Mouse (Mus musculus) ES-E14 (cell line): ENCODE measurements at regions not wholly inside any gene's neighbourhood (a gene's known extent, or its start where the extent isn't known, plus 50 kb on each side); places are given as distances from the start of the nearest gene placed in this dataset.

Source experiments
- DNase-seq: peaks from one replicate; pipeline ENCODE4 v3.0.0-alpha.2; 2013; ENCODE audit warnings: low read depth, low spot score
- H3K27ac ChIP-seq: 2 replicates; pipeline ENCODE4 v1.5.1; 2012; ENCODE audit warnings: low read depth, mild to moderate bottlenecking, low read length, moderate library complexity, mixed read lengths; ENCODE audit not compliant: poor library complexity, insufficient read depth, severe bottlenecking
- H3K36me3 ChIP-seq: 2 replicates; pipeline ENCODE4 v1.6.1; 2012; ENCODE audit warnings: mild to moderate bottlenecking, low read length, moderate library complexity, mixed read lengths; ENCODE audit not compliant: control insufficient read depth, poor library complexity, insufficient read depth, severe bottlenecking
- H3K4me1 ChIP-seq, 2 experiments: fragments of 150-350 bp in 1 of 2; sonication (generic) in 1 of 2; 2 replicates each; pipeline ENCODE4 v1.6.1; 2012; ENCODE audit warnings: low read length in 2 of 2, mild to moderate bottlenecking in 1 of 2, mixed read lengths in 1 of 2; ENCODE audit not compliant: control insufficient read depth in 2 of 2, insufficient read depth in 2 of 2, poor library complexity in 1 of 2
- H3K4me3 ChIP-seq, 2 experiments: fragments of 150-350 bp in 1 of 2; sonication (generic) in 1 of 2; 2 replicates each; pipeline ENCODE4 v1.5.1; 2012; ENCODE audit warnings: low read length in 2 of 2, low read depth in 1 of 2, mild to moderate bottlenecking in 1 of 2, mixed read lengths in 1 of 2; ENCODE audit not compliant: insufficient read depth in 1 of 2, poor library complexity in 1 of 2, severe bottlenecking in 1 of 2
- H3K9ac ChIP-seq: 2 replicates; pipeline ENCODE4 v1.6.1; 2012; ENCODE audit warnings: low read depth, mild to moderate bottlenecking, low read length, mixed read lengths; ENCODE audit not compliant: poor library complexity, insufficient read depth, severe bottlenecking
- H3K9me3 ChIP-seq: fragments of 150-350 bp; sonication (generic); 2 replicates; pipeline ENCODE4 v1.6.1; 2012; ENCODE audit warnings: low read depth, mild to moderate bottlenecking, low read length; ENCODE audit not compliant: control insufficient read depth, insufficient read depth
- CHD2 ChIP-seq: IDR thresholded peaks from 2 replicates; pipeline ENCODE4 v1.6.1; 2014; ENCODE audit warnings: mild to moderate bottlenecking, low read depth, low read length, inconsistent platforms
- HCFC1 ChIP-seq: IDR thresholded peaks from 2 replicates; pipeline ENCODE4 v1.6.1; 2012; ENCODE audit warnings: low read length, inconsistent platforms, borderline replicate concordance; ENCODE audit not compliant: insufficient read depth
- MAFK ChIP-seq: IDR thresholded peaks from 2 replicates; pipeline ENCODE4 v1.6.1; 2014; ENCODE audit warnings: mild to moderate bottlenecking, low read depth, low read length, inconsistent platforms; ENCODE audit not compliant: insufficient read depth
- ZC3H11A ChIP-seq: IDR thresholded peaks from 2 replicates; pipeline ENCODE4 v1.6.1; 2012; ENCODE audit warnings: low read depth, mild to moderate bottlenecking, inconsistent platforms, low read length, borderline replicate concordance
- ZNF384 ChIP-seq: IDR thresholded peaks from 2 replicates; pipeline ENCODE4 v1.6.1; 2012; ENCODE audit warnings: low read depth, low read length, inconsistent platforms
- in situ Hi-C, 2 experiments: fragments of 600-800 bp; cut with MboI; formaldehyde crosslinking; loops; one replicate each; pipeline ENCODE4 v1.15.1; 2025; ENCODE audit warnings: low sequenced_read_pairs in 2 of 2, inconsistent platforms in 1 of 2; ENCODE audit not compliant: unreplicated experiment in 2 of 2

DNA sequence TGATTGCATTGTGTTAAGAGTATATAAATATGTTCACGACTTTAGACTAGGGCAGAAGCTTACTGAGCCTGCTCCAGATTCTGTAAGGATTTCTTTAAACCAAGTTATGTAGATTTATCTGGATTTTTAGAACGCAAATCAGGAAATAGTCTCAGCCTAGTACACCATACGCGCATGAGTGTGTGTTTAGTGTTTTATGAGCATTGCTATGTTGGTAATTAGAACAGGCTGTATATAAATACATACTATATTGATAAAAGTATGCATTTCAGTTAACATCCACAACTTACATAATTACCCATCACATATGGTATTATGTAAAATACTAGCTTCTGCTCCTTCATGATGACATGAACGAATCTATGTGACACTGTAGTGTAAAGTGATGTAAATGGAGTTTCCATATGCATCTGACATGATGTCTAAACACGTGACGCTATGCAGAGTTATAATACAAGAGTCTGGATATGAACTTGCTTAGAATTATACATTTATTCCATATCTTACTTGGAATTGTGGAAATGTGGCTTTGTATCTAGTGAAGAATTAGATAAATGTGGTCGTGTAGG lies 332.6 kb upstream of the Tmc3 start:
- in situ Hi-C loops: no loop called here
- no peak overlapping the region for H3K9ac ChIP-seq
- H3K4me3 ChIP-seq: no peak overlapping the region
- TF ChIP-seq ZC3H11A (no peak), ZNF384 (no peak), MAFK (no peak), HCFC1 (no peak), CHD2 (no peak)
- H3K9me3 ChIP-seq: no peaks in the 10 kb centered on the region
- no peak overlapping the region for H3K27ac ChIP-seq
- no peaks in the 10 kb centered on the region for H3K36me3 ChIP-seq
- no peak for DNase-seq
- no peaks in the 10 kb centered on the region for H3K4me1 ChIP-seq

DNA sequence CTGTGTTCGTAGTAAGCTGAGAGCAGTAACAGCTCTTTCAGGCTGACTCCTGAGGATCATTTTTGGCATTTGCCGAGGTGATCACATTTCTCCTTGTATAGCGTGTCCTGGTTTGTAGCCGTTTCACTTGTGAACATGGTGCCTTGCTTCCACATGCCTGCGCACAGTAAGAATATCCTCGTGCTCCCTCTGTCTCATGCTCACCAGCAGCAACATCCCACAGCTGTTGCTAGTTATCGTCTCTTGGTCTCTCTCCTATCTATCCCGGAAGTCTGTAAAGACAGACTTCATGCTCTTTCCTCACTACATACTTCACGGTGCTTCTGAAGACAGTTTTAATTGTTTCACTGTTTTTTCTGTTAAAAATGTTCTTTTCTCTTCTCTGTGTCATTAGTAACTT lies 331.7 kb upstream of the Tmc3 start:
- in situ Hi-C loops: no loop called here
- Histone ChIP-seq H3K36me3 (no peaks in the 10 kb centered on the region), H3K4me3 (no peak overlapping the region), H3K27ac (no peak overlapping the region), H3K4me1 (no peaks in the 10 kb centered on the region), H3K9ac (no peak overlapping the region), H3K9me3 (no peaks in the 10 kb centered on the region)
- TF ChIP-seq MAFK (no peak), ZNF384 (no peak)
- no peak for DNase-seq

DNA sequence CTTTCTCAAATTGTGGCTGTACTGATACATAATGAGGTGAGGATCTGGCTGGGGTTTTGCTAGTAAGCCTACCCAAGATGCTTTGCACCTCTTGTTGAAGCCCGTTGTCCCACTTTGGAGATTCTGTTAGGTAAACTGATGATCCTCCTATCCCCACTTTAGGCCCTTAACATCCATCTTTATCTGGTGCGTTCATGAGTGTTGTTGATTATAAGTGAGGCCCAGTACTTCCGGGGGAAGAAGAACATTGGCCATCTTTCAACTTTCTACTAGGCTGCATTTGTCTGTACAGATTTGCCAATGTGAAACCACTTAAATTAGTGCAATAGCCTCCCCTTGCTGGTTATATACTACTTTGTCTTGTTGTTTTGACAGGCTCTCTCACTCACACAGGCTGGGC lies 331.3 kb upstream of the Tmc3 start:
- H3K9me3 ChIP-seq: no peaks in the 10 kb centered on the region
- no peaks in the 10 kb centered on the region for H3K36me3 ChIP-seq
- DNase-seq: no peak
- no peaks in the 10 kb centered on the region for H3K4me1 ChIP-seq
- in situ Hi-C loops: no loop called here
- H3K27ac ChIP-seq: no peak overlapping the region
- no peak overlapping the region for H3K4me3 ChIP-seq
- TF ChIP-seq ZNF384 (no peak), HCFC1 (no peak), MAFK (no peak), CHD2 (no peak), ZC3H11A (no peak)
- H3K9ac ChIP-seq: no peak overlapping the region

DNA sequence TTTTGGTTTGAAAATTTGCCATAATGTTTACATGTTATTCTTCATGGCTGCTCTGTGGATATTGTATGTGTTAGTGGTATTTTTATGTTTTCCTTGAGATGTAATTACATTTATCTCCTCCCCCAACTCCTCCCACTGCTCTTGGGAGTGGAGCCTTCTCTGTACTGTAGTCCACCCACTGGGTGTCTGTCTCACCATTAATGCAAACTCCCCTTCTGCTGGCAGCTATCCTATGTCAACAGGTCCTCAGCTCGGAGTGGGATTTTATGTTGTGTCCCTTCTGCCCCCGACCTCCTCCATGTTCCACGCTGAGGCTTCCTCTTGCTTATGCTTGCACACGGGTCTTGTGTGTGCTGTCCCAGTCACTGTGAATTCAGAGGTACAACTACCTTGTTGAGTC lies 330.3 kb upstream of the Tmc3 start:
- TF ChIP-seq CHD2: no peak
- TF ChIP-seq HCFC1: no peak
- no peak for TF ChIP-seq ZC3H11A
- no peak for TF ChIP-seq ZNF384
- TF ChIP-seq MAFK: no peak
- H3K36me3 ChIP-seq: no peaks in the 10 kb centered on the region
- in situ Hi-C loops: no loop called here
- no peak overlapping the region for H3K27ac ChIP-seq
- H3K4me3 ChIP-seq: no peak overlapping the region
- H3K9ac ChIP-seq: no peak overlapping the region
- no peaks in the 10 kb centered on the region for H3K4me1 ChIP-seq
- DNase-seq: no peak
- no peaks in the 10 kb centered on the region for H3K9me3 ChIP-seq

DNA sequence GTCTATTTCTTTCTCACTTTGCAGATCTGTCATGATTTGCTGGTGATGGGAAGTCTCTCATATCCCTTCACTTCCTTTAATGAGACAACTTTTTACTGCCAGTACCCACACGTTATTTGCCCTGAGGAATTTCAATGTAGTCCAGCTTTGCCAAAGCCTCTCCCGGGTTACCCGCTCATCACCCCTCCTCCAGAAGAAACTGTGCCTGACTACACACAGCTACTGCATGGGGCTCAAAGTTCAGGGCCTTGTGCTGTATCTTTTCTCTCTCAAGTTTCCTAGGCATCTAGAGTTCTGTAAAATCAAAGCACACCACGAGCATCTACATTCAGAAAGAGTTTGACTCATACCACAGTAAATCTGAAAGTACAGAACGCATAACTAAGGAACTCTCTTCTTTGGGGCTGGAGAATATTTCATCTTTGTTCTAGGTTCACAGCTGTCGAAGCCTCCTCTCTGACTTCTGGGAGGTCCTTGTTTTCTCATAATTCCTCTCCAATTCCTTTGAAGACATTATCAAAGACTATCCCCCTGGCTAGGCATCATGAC lies 328.4 kb upstream of the Tmc3 start:
- Histone ChIP-seq H3K27ac (no peak overlapping the region), H3K36me3 (no peaks in the 10 kb centered on the region), H3K9ac (no peak overlapping the region), H3K9me3 (no peaks in the 10 kb centered on the region), H3K4me3 (no peak overlapping the region), H3K4me1 (no peaks in the 10 kb centered on the region)
- TF ChIP-seq HCFC1 (no peak), ZNF384 (no peak), ZC3H11A (no peak), CHD2 (no peak), MAFK (no peak)
- DNase-seq: no peak
- in situ Hi-C loops: no loop called here
